Mouse (Mus musculus): ENCODE data around the gene Chil1.

- TF ChIP-seq CTCF (IDR thresholded peaks at IDR 0.05; ENCODE audit: control insufficient read depth, insufficient read depth, insufficient read length) (no peak), USF1 (IDR thresholded peaks at IDR 0.05; ENCODE audit: low read depth) (no peak), MAX (IDR thresholded peaks at IDR 0.05) (no peak)
Measured at GRCm38 (mm10) chr1:134215751-134216628, 34.0 kb downstream of the Chil1 start.
